Mouse (Mus musculus) E14TG2a.4 (cell line): ENCODE data around the gene Antxr1.
A peak's percentile ranks its signal among the peaks of the same experiment; 100 is the strongest.

ENCODE experiments used
- H3K27me3 ChIP-seq: 2 replicates; pipeline ENCODE4 v1.6.1; 2014; ENCODE audit warnings: low read length, control low read depth; ENCODE audit not compliant: insufficient read depth
- H3K36me3 ChIP-seq: 2 replicates; pipeline ENCODE4 v1.6.1; 2014; ENCODE audit warnings: low read length, control low read depth; ENCODE audit not compliant: insufficient read depth
- H3K4me1 ChIP-seq: replicated peaks from 2 replicates; pipeline ENCODE4 v1.6.1; 2014; ENCODE audit warnings: low read depth, low read length, control low read depth
- H3K4me3 ChIP-seq: replicated peaks from 2 replicates; pipeline ENCODE4 v1.5.1; 2014; ENCODE audit warnings: mild to moderate bottlenecking, low read length
- H3K9me3 ChIP-seq: 2 replicates; pipeline ENCODE4 v1.6.1; 2014; ENCODE audit warnings: low read length, control low read depth
- CTCF ChIP-seq: conservative IDR thresholded peaks from 2 replicates; pipeline ENCODE4 v1.5.1; 2014; ENCODE audit warnings: low read length
- NANOG ChIP-seq: IDR thresholded peaks from 2 replicates; pipeline ENCODE4 v1.6.1; 2014; ENCODE audit warnings: borderline replicate concordance, low read length, mixed read lengths
- POU5F1 ChIP-seq: IDR thresholded peaks from 2 replicates; pipeline ENCODE4 v1.6.1; 2014; ENCODE audit warnings: low read length, borderline replicate concordance

Antxr1 gene

DNA sequence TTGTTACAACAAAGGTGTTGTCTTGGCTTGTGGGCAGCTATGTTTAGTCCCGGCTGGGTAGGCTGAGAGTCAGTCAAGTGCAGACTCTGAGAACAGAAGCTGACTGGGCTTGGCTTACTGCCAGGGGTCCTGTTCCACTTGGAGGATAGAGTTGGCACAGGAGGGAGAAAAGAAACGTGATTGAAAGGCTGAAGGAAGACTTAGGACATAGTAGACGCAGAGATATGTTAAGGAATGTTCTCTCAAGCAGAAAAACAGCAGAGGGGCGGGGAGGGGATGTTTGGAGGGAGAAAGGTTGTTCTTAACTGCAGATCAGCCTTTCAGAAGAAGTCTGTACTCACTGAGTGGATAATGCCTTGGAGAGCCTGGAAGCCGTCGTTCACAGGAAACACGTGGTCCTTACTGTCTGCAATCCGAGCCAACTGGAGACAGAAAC, 53.3 kb downstream of the Antxr1 start:
- 0 out of 2 replicates have a peak, but pooled peaks cover 3% of the 10 kb centered on the region for H3K9me3 ChIP-seq
- no peak overlapping the region for H3K4me3 ChIP-seq
- TF ChIP-seq CTCF (no peak), POU5F1 (no peak), NANOG (no peak)
- H3K36me3 ChIP-seq: no peaks in the 10 kb centered on the region
- H3K4me1 ChIP-seq: peaks cover 5% of the 10 kb centered on the region
- H3K27me3 ChIP-seq: peaks cover 8% of the 10 kb centered on the region

DNA sequence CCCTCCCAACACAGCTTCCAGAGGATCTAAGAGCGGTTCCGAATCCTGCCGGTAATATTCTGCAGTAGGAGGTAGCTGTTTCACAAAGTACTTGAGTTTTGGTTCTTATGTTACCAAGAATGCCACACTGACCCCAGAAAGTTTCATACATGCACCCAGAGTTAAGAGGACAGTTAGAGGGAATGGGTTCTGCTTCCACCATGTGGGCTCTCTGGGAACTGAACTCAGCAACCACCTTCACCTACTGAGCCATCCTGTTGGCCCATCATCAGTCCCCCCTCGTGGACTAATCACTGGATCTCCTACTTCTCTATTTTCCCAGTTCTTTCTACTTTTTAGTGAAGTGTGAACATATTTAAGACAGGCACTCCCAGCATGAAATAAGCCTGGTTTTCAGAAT, 53.9 kb downstream of the Antxr1 start:
- Histone ChIP-seq H3K27me3 (peaks cover 10% of the 10 kb centered on the region), H3K36me3 (no peaks in the 10 kb centered on the region), H3K9me3 (0 out of 2 replicates have a peak, but pooled peaks cover 3% of the 10 kb centered on the region), H3K4me3 (no peak overlapping the region), H3K4me1 (peaks cover 11% of the 10 kb centered on the region)
- no peak for TF ChIP-seq CTCF
- no peak for TF ChIP-seq POU5F1
- TF ChIP-seq NANOG: no peak

DNA sequence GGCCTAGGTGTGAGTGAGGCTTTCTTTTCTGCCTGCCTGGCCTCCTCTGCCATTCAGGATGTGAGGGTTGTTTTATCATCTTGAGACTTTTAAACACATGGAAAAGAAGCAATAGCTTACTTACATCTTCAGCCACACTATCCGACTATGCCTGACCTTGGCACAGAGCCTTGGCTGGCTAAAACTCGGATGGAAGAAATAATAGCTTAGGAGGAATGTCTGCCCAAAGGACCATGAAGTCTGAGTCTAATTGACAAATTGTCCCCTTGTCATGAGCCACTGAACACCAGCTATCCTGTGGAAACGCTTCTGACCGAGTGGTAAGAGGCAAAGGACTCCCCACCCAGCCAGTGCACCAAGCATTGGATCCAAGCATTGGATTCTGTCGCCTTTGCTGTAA, 57.5 kb downstream of the Antxr1 start:
- H3K4me3 ChIP-seq: no peak overlapping the region
- peaks cover 11% of the 10 kb centered on the region for H3K27me3 ChIP-seq
- peaks cover 10% of the 10 kb centered on the region for H3K9me3 ChIP-seq
- TF ChIP-seq NANOG (no peak), CTCF (no peak), POU5F1 (no peak)
- peaks cover 13% of the 10 kb centered on the region for H3K4me1 ChIP-seq
- H3K36me3 ChIP-seq: no peaks in the 10 kb centered on the region

DNA sequence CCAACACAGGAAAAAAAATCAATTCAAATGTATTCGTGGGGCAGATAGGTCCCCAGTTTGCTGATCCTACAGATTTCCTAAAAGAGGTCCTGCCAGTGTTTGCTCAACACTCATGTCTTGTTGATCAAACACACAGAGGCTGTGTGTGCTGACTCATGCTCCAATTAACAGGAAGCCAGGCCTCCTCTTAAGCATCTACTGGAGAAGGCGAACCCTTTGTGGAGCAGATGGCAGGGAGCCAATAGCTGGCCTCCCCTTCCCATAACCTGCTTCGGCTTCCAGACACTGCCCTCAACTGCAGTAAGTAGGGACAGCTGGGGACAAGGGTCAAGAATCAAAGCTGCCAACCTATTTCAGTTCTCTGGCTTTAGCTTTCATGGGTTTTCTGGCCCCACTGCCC, 58.1 kb downstream of the Antxr1 start:
- peaks cover 13% of the 10 kb centered on the region for H3K4me1 ChIP-seq
- no peak for TF ChIP-seq NANOG
- TF ChIP-seq POU5F1: no peak
- no peak for TF ChIP-seq CTCF
- peaks cover 9% of the 10 kb centered on the region for H3K9me3 ChIP-seq
- no peak overlapping the region for H3K4me3 ChIP-seq
- no peaks in the 10 kb centered on the region for H3K36me3 ChIP-seq
- H3K27me3 ChIP-seq: peaks cover 11% of the 10 kb centered on the region

DNA sequence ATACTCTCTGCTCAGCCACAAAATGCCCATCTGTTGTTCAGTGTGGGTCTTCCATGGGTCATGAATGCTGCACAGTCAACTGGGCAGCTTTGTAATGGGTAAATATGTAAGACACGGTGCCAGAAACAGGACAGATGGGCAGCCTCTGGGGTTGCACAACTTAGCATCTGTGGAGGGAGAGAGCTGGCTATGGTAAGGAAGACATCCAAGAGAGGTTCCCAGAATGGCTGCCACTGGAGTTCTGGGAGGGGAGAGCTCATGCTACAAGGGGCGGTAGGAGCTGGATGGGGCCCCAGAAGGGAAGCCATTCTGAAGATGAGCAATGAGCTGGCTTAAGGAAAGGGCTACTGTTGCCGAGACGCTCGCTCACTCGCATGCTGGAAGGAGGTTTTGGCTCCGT, 58.7 kb downstream of the Antxr1 start:
- H3K36me3 ChIP-seq: no peaks in the 10 kb centered on the region
- TF ChIP-seq POU5F1 (no peak), CTCF (no peak), NANOG (no peak)
- H3K27me3 ChIP-seq: peaks cover 11% of the 10 kb centered on the region
- peaks cover 7% of the 10 kb centered on the region for H3K9me3 ChIP-seq
- peaks cover 13% of the 10 kb centered on the region for H3K4me1 ChIP-seq
- peak overlapping the region; percentile 30 for H3K4me3 ChIP-seq

DNA sequence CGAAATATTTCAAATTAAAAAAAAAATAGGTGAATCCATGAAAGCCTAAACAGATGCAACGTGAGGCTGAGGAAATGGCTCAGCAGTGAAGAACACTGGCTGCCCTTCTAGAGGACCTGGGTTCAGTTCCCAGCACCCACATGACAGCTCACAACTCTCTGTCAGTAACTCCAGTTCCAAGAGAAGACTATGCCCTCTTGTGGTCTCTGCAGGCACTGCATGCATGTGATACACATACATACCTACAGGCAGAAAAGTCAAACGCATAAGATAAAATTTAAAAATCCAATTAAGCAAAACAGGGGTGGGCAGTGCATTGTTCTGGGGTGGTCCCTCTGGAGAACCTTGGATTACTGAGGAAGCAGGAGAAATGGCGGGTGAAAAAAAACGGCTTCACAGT, 60.8 kb downstream of the Antxr1 start:
- TF ChIP-seq POU5F1 (no peak), CTCF (peak; percentile 79)
- Histone ChIP-seq H3K27me3 (peaks cover 11% of the 10 kb centered on the region), H3K36me3 (no peaks in the 10 kb centered on the region), H3K4me1 (peaks cover 13% of the 10 kb centered on the region), H3K9me3 (peaks cover 7% of the 10 kb centered on the region), H3K4me3 (no peak overlapping the region)

DNA sequence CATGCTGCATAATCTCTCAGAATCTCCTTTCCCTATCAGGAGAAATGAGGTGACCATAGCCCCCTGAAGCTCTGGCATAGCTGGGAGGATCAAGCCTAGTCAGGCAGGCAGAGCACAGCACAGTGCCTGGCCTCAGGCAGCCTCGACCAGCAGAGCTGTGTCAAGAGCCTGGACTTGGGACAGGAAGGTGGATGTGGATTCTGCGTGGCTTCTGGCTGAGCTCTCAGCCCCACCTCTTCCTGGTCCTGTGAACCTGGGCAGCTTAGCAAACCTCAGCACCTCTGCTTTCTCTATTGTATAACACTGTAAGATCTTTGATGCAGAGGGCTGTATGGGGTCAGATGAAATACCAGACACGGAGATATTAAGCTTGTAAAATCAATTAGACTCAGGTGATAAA, 61.8 kb downstream of the Antxr1 start:
- no peak overlapping the region for H3K4me3 ChIP-seq
- H3K36me3 ChIP-seq: no peaks in the 10 kb centered on the region
- TF ChIP-seq NANOG (no peak), POU5F1 (no peak), CTCF (no peak)

DNA sequence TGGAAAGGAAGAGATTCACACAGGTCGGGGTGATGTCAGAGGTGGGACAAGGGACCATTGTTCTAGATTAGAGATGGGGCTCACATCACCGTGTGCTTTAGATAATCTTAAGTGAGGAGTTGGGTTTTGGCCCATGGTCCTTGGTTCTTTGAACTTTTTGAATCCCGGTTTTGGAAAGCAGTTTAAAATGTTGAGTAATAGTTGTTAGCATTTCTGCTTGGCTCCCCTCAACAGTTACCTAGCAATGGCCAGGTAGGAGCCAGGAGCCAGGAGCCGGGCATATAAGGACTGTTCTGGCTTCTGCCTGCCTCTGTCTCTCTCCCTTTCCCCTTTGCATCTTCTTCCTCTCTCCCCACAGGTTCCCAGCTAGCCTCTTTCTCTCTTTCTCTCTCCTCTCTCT, 62.5 kb downstream of the Antxr1 start:
- H3K4me3 ChIP-seq: no peak overlapping the region
- H3K4me1 ChIP-seq: peaks cover 13% of the 10 kb centered on the region
- peaks cover 7% of the 10 kb centered on the region for H3K27me3 ChIP-seq
- TF ChIP-seq POU5F1: no peak
- no peak for TF ChIP-seq NANOG
- TF ChIP-seq CTCF: no peak
- H3K9me3 ChIP-seq: peaks cover 7% of the 10 kb centered on the region
- H3K36me3 ChIP-seq: no peaks in the 10 kb centered on the region

More for the DNA sequence above, 61.8 kb downstream of the Antxr1 start:
- Histone ChIP-seq H3K27me3 (peaks cover 7% of the 10 kb centered on the region), H3K4me1 (peaks cover 13% of the 10 kb centered on the region), H3K9me3 (peaks cover 7% of the 10 kb centered on the region)

DNA sequence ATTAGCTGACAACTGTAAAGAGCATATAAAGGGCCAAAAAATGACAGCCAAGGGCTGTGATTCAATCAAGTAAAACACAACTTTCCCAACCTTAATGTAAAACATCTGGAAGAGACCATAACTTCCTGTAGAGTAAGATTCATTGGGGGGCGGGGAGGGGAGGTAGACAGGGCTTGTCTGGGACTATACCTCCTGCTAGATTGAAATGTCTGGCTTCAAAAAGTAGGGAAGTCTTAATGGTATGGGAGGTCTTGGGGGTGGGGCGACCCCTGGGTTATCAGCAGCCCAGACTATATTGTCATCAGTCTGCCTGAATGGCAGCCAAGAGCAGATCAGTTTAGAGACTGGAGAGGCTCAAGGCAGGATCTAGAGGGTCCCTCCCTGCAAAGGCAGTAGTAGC, 63.4 kb downstream of the Antxr1 start:
- Histone ChIP-seq H3K36me3 (no peaks in the 10 kb centered on the region), H3K4me1 (peaks cover 7% of the 10 kb centered on the region), H3K9me3 (peaks cover 7% of the 10 kb centered on the region), H3K4me3 (no peak overlapping the region), H3K27me3 (peaks cover 3% of the 10 kb centered on the region; the same call in 1 of the 2 replicates)
- TF ChIP-seq CTCF (no peak), POU5F1 (no peak), NANOG (no peak)
